Mouse (Mus musculus) MEL (cell line): Measurements from ENCODE around the gene Slc6a9.

ENCODE experiments used
- CTCF ChIP-seq, 3 experiments: IDR thresholded peaks in 2 of 3; conservative IDR thresholded peaks in 1 of 3; 2 replicates each; pipeline ENCODE4 v1.5.1; 2011 to 2012; ENCODE audit warnings: low read length in 3 of 3, low read depth in 2 of 3, mild to moderate bottlenecking in 2 of 3, improper control_type of control experiment in 1 of 3, inconsistent platforms in 1 of 3, mixed read lengths in 1 of 3, moderate library complexity in 1 of 3; ENCODE audit not compliant: control insufficient read depth in 1 of 3, insufficient read depth in 1 of 3, poor library complexity in 1 of 3, severe bottlenecking in 1 of 3
- GATA1 ChIP-seq: IDR thresholded peaks from 2 replicates; pipeline ENCODE4 v1.6.1; 2011; ENCODE audit warnings: low read depth, low read length, improper control_type of control experiment
- HCFC1 ChIP-seq: IDR thresholded peaks from 2 replicates; pipeline ENCODE4 v1.6.1; 2012; ENCODE audit warnings: low read depth, mild to moderate bottlenecking, inconsistent platforms, low read length, improper control_type of control experiment, moderate library complexity
- TAL1 ChIP-seq: IDR thresholded peaks from 2 replicates; pipeline ENCODE4 v1.6.1; 2012; ENCODE audit warnings: mild to moderate bottlenecking, inconsistent platforms, low read length, moderate library complexity, mixed read lengths
- TBP ChIP-seq: IDR thresholded peaks from 2 replicates; pipeline ENCODE4 v1.8.0; 2011; ENCODE audit warnings: low read depth, low read length, improper control_type of control experiment
- ZKSCAN1 ChIP-seq: IDR thresholded peaks from 2 replicates; pipeline ENCODE4 v1.6.1; 2012; ENCODE audit warnings: low read depth, mild to moderate bottlenecking, inconsistent platforms, low read length, improper control_type of control experiment, moderate library complexity

DNA sequence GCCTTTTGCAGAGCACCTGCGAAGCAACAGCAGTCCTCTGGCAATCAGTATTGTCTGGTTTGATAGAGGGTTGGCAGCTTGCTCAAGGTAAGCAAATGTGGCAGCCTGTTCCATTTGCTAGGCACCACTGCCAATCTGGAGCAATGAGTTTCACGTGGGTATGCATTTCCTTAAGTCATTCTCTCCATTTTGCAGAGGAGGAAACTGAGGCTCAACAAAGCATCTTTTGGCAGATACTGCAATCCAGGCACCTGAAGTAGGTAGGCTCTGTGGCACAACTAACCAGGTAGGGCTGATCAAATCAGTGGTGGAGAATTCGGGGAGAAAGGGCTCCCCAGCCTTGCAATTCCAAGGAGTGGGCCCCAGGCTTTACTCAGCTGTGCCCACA lies at the start of gene Slc6a9:
- TF ChIP-seq TBP (no peak), TAL1 (no peak), CTCF (IDR thresholded peaks at IDR 0.05 in 2 of 3, conservative IDR thresholded peaks at IDR 0.05 in 1 of 3; ENCODE audit: control insufficient read depth in 1 of 3, insufficient read depth in 1 of 3, low read depth in 2 of 3, low read length in 3 of 3, poor library complexity in 1 of 3, severe bottlenecking in 1 of 3) (no peak), GATA1 (no peak), ZKSCAN1 (no peak), HCFC1 (no peak)
